Mouse (Mus musculus): Measurements from ENCODE around the gene Tbc1d1. TPM values are rescaled to one million over a fixed set of nuclear protein-coding genes. Genes with fewer than 3 reads are reported as not detected.

Gene Tbc1d1
- total and polyA plus RNA-seq, 2 experiments from 2014 or later = 5.9 to 20.5 TPM

DNA sequence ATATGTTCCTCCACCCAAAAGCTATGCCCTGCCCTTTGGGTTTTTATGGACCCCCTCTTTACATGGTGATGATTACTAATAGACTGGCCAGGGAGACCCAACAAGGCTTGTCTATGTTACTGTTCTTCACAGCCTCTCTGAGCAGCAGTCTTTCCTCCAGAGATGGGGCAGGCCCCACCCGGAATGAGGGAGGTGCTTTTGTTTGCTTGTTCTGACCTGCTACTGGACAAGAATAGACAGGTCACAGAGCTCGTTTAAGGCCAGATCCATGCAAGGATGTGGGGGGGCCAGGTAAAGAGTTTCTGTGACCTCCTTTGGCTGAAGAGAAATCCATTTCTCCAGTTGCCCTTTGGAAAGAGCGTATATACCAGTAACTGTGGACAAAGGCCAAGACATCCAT, 72.1 kb downstream of the Tbc1d1 start:
- no peak for TF ChIP-seq CTCF (IDR thresholded peaks at IDR 0.05; ENCODE audit: low read depth)

DNA sequence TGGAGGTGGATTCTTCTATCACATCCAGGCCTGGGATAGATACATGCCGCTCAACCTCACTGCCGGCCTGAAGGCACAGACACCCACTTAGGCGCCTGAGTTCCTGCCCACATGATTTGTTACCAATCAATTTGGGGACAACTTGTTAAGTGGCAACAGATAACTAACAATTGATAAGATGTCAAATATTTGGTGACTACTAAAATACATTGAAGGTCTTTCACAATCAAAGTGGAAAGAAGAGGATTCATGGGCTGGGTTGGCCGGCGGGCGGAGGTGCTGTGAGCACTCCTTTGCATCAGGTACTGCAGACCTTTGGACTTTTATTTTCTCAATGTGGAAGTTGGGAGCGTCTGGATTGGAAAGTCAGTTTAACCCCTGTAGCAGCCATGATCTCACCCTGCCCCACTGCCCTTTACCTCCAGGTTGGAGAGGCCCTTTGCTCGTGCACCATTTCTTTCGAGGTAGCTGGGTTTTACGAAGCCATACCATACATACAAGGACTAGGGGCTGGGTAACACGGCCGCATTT, 73.3 kb downstream of the Tbc1d1 start:
- Histone ChIP-seq H3K36me3 (ENCODE audit: insufficient read depth) (no peaks in the 10 kb centered on the region), H3K4me3 (ENCODE audit: low read depth, low read length) (peak overlapping the region; percentile 72), H3K9me3 (ENCODE audit: low read length) (no peaks in the 10 kb centered on the region), H3K4me2 (ENCODE audit: low read depth) (peak overlapping the region; percentile 97), H3K27ac (ENCODE audit: low read depth, low read length) (no peak overlapping the region), H3K4me1 (ENCODE audit: insufficient read depth) (0 out of 2 replicates have a peak, but pooled peaks cover 4% of the 10 kb centered on the region), H3K27me3 (ENCODE audit: insufficient read depth, low read length) (no peaks in the 10 kb centered on the region), H3K9ac (peak overlapping the region; percentile 62)
- 49% methylated on average over 12 of the region's 12 CpGs for WGBS
- no peak for DNase-seq
- TF ChIP-seq CTCF (IDR thresholded peaks at IDR 0.05; ENCODE audit: low read depth) = no peak
- no peak for ATAC-seq

More for the DNA sequence above, 72.1 kb downstream of the Tbc1d1 start:
- no peak for DNase-seq
- Histone ChIP-seq H3K4me3 (ENCODE audit: low read depth, low read length) (no peak overlapping the region), H3K27ac (ENCODE audit: low read depth, low read length) (no peak overlapping the region), H3K4me2 (ENCODE audit: low read depth) (no peak overlapping the region), H3K9ac (no peak overlapping the region), H3K36me3 (ENCODE audit: insufficient read depth) (no peaks in the 10 kb centered on the region), H3K4me1 (ENCODE audit: insufficient read depth) (0 out of 2 replicates have a peak, but pooled peaks cover 4% of the 10 kb centered on the region), H3K27me3 (ENCODE audit: insufficient read depth, low read length) (no peaks in the 10 kb centered on the region), H3K9me3 (ENCODE audit: low read length) (no peaks in the 10 kb centered on the region)
- ATAC-seq = no peak
- WGBS = 74% methylated on average over 3 of the region's 3 CpGs

DNA sequence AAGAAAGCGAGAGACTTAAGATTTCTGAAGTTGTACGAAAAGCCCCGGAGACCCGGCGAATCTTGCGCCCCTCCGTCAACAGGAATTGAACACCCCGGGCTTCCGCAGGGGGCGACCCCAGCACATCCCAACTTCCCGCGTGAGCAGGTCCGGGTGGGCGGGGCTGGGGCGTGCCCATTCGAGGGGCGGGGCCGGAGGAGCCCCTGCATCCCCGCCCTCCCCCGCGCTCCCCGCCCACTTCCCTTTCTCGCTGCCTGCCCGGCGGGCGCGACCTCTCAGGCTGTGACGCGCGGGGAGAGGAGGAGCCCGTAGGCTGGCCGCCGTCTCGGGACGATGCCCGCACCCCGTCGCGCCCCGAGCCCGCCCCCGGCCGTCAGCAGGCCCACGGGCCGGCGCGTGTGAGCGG, 74.0 kb downstream of the Tbc1d1 start:
- no peak; the same call in 1 of the 2 replicates for TF ChIP-seq CTCF (IDR thresholded peaks at IDR 0.05; ENCODE audit: low read depth)
- Histone ChIP-seq H3K27me3 (ENCODE audit: insufficient read depth, low read length) (no peaks in the 10 kb centered on the region), H3K4me1 (ENCODE audit: insufficient read depth) (0 out of 2 replicates have a peak, but pooled peaks cover 4% of the 10 kb centered on the region), H3K9me3 (ENCODE audit: low read length) (no peaks in the 10 kb centered on the region), H3K36me3 (ENCODE audit: insufficient read depth) (no peaks in the 10 kb centered on the region), H3K27ac (ENCODE audit: low read depth, low read length) (peak overlapping the region; percentile 29; the same call in 1 of the 2 replicates), H3K4me3 (ENCODE audit: low read depth, low read length) (peak overlapping the region; percentile 72), H3K4me2 (ENCODE audit: low read depth) (peak overlapping the region; percentile 97), H3K9ac (peak overlapping the region; percentile 62)
- WGBS = under 1% methylated on average over 34 of the region's 48 CpGs
- DNase-seq (peak; percentile 85), ATAC-seq (peak; percentile 95)

GRCm38 (mm10) chr5:64230507-64231041, 74.5 kb downstream of the Tbc1d1 start:
- peak overlapping the region; percentile 72 for H3K4me3 ChIP-seq (ENCODE audit: low read depth, low read length)
- no peaks in the 10 kb centered on the region for H3K36me3 ChIP-seq (ENCODE audit: insufficient read depth)
- H3K27ac ChIP-seq (ENCODE audit: low read depth, low read length) = peak overlapping the region; percentile 29
- peak overlapping the region; percentile 97 for H3K4me2 ChIP-seq (ENCODE audit: low read depth)
- H3K9ac ChIP-seq = peak overlapping the region; percentile 62
- DNase-seq (peak; percentile 38), ATAC-seq (peak; percentile 65)
- 0 out of 2 replicates have a peak, but pooled peaks have one; percentile 13 for TF ChIP-seq CTCF (IDR thresholded peaks at IDR 0.05; ENCODE audit: low read depth)
- H3K4me1 ChIP-seq (ENCODE audit: insufficient read depth) = 0 out of 2 replicates have a peak, but pooled peaks cover under 1% of the 10 kb centered on the region
- no peaks in the 10 kb centered on the region for H3K27me3 ChIP-seq (ENCODE audit: insufficient read depth, low read length)
- 1% methylated on average over 29 of the region's 33 CpGs for WGBS
- H3K9me3 ChIP-seq (ENCODE audit: low read length) = no peaks in the 10 kb centered on the region

DNA sequence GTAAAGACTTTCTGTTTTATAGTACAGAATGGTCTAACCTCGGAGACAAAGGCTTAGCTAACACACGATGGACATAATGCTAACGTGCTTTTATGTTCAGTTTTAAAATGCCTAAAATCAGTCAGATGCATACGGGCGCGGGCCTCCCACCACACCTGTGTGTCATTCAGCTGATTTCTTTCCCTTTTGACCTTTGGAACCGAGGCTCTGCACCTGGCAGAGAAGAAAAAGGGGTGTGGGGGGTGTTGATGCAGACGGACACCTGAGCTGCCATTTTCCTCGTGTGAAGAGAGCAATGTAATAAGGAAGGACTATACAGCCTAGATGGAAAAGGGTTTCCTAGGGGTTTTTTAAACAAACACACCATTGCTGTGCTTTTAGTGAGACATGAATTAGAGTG, 76.8 kb downstream of the Tbc1d1 start:
- ATAC-seq (no peak), DNase-seq (no peak)
- H3K36me3 ChIP-seq (ENCODE audit: insufficient read depth) = no peaks in the 10 kb centered on the region
- no peaks in the 10 kb centered on the region for H3K27me3 ChIP-seq (ENCODE audit: insufficient read depth, low read length)
- no peak overlapping the region for H3K4me2 ChIP-seq (ENCODE audit: low read depth)
- H3K27ac ChIP-seq (ENCODE audit: low read depth, low read length) = no peak overlapping the region
- no peaks in the 10 kb centered on the region for H3K9me3 ChIP-seq (ENCODE audit: low read length)
- 87% methylated on average over 9 of the region's 9 CpGs for WGBS
- no peak overlapping the region for H3K9ac ChIP-seq
- no peak for TF ChIP-seq CTCF (IDR thresholded peaks at IDR 0.05; ENCODE audit: low read depth)
- no peaks in the 10 kb centered on the region for H3K4me1 ChIP-seq (ENCODE audit: insufficient read depth)
- no peak overlapping the region for H3K4me3 ChIP-seq (ENCODE audit: low read depth, low read length)

- no peak for DNase-seq
- Histone ChIP-seq H3K4me2 (ENCODE audit: low read depth) (no peak overlapping the region), H3K4me1 (ENCODE audit: insufficient read depth) (no peaks in the 10 kb centered on the region), H3K4me3 (ENCODE audit: low read depth, low read length) (no peak overlapping the region), H3K27me3 (ENCODE audit: insufficient read depth, low read length) (no peaks in the 10 kb centered on the region), H3K9ac (no peak overlapping the region), H3K36me3 (ENCODE audit: insufficient read depth) (no peaks in the 10 kb centered on the region), H3K27ac (ENCODE audit: low read depth, low read length) (no peak overlapping the region), H3K9me3 (ENCODE audit: low read length) (no peaks in the 10 kb centered on the region)
- 88% methylated on average over 8 of the region's 8 CpGs for WGBS
- no peak for TF ChIP-seq CTCF (IDR thresholded peaks at IDR 0.05; ENCODE audit: low read depth)
- ATAC-seq = no peak
These were observed 78.3 kb downstream of the Tbc1d1 start for GRCm38 (mm10) chr5:64234269-64234985.

- Histone ChIP-seq H3K9me3 (ENCODE audit: low read length) (no peaks in the 10 kb centered on the region), H3K27me3 (ENCODE audit: insufficient read depth, low read length) (no peaks in the 10 kb centered on the region), H3K4me2 (ENCODE audit: low read depth) (no peak overlapping the region), H3K9ac (no peak overlapping the region), H3K27ac (ENCODE audit: low read depth, low read length) (no peak overlapping the region), H3K4me3 (ENCODE audit: low read depth, low read length) (no peak overlapping the region), H3K4me1 (ENCODE audit: insufficient read depth) (no peaks in the 10 kb centered on the region), H3K36me3 (ENCODE audit: insufficient read depth) (no peaks in the 10 kb centered on the region)
- DNase-seq = no peak
- no peak for TF ChIP-seq CTCF (IDR thresholded peaks at IDR 0.05; ENCODE audit: low read depth)
- 78% methylated on average over 3 of the region's 3 CpGs for whole genome bisulfite sequencing
- no peak for ATAC-seq
These were observed 79.1 kb downstream of the Tbc1d1 start for GRCm38 (mm10) chr5:64235250-64235649.

Data from forebrain, postnatal 0 days (tissue).